Mouse (Mus musculus) kidney, adult 2 months (tissue): ENCODE measurements at regions not wholly inside any gene's neighbourhood (a gene's known extent, or its start where the extent isn't known, plus 50 kb on each side); places are given as distances from the start of the nearest gene placed in this dataset.

Experiments used
- DNase-seq: peaks from one replicate; pipeline ENCODE4 v3.0.0; 2021
- H3K27ac ChIP-seq: fragments of 200-500 bp; 2 replicates; pipeline ENCODE4 v1.5.1; 2012; ENCODE audit warnings: low read depth, low read length, control low read depth, inconsistent platforms; ENCODE audit not compliant: insufficient read depth
- H3K27me3 ChIP-seq: fragments of 200-500 bp; replicated peaks from 2 replicates; pipeline ENCODE4 v1.6.1; 2012; ENCODE audit warnings: mild to moderate bottlenecking, moderate library complexity, low read length, inconsistent platforms; ENCODE audit not compliant: control insufficient read depth, insufficient read depth
- H3K36me3 ChIP-seq: fragments of 200-500 bp; 2 replicates; pipeline ENCODE4 v1.6.1; 2012; ENCODE audit warnings: mild to moderate bottlenecking, moderate library complexity, low read length, inconsistent platforms; ENCODE audit not compliant: control insufficient read depth, insufficient read depth
- H3K4me1 ChIP-seq: fragments of 200-500 bp; 2 replicates; pipeline ENCODE4 v1.6.1; 2011; ENCODE audit warnings: low read length; ENCODE audit not compliant: control insufficient read depth, insufficient read depth
- H3K4me3 ChIP-seq: fragments of 200-500 bp; 2 replicates; pipeline ENCODE4 v1.5.1; 2011; ENCODE audit warnings: mild to moderate bottlenecking, low read depth, low read length, control low read depth; ENCODE audit not compliant: insufficient read depth
- CTCF ChIP-seq: fragments of 200-500 bp; conservative IDR thresholded peaks from 2 replicates; pipeline ENCODE4 v1.5.1; 2011; ENCODE audit warnings: low read depth, mild to moderate bottlenecking, control low read depth, low read length, moderate library complexity, mixed read lengths; ENCODE audit not compliant: insufficient read depth, insufficient read length
- POLR2A ChIP-seq: fragments of 200-500 bp; IDR thresholded peaks from one replicate; pipeline ENCODE4 v1.6.1; 2011; ENCODE audit warnings: low read depth, low read length, control low read depth
- WGBS: fragments of 180-500 bp; shearing (Covaris S2); methylation state at CpG from one replicate; pipeline ENCODE4 v1.1.7; 2018; 5-methylcytosine and 5-hydroxymethylcytosine counted together

- TF ChIP-seq CTCF (no peak), POLR2A (no peak)
- no peak overlapping the region for H3K4me3 ChIP-seq
- DNase-seq = no peak
- H3K27me3 ChIP-seq = no peaks in the 10 kb centered on the region
- 95% methylated on average over 9 of the region's 9 CpGs for WGBS
- H3K27ac ChIP-seq = no peak overlapping the region
- no peaks in the 10 kb centered on the region for H3K4me1 ChIP-seq
- H3K36me3 ChIP-seq = no peaks in the 10 kb centered on the region
Measured at GRCm38 (mm10) chr19:24622776-24623175, 51.0 kb upstream of the Tmem252 start.

- 71% methylated on average over 4 of the region's 4 CpGs for WGBS
- H3K4me1 ChIP-seq = no peaks in the 10 kb centered on the region
- TF ChIP-seq CTCF (no peak), POLR2A (no peak)
Measured at GRCm38 (mm10) chr19:24622309-24622708, 51.5 kb upstream of the Tmem252 start.

DNA sequence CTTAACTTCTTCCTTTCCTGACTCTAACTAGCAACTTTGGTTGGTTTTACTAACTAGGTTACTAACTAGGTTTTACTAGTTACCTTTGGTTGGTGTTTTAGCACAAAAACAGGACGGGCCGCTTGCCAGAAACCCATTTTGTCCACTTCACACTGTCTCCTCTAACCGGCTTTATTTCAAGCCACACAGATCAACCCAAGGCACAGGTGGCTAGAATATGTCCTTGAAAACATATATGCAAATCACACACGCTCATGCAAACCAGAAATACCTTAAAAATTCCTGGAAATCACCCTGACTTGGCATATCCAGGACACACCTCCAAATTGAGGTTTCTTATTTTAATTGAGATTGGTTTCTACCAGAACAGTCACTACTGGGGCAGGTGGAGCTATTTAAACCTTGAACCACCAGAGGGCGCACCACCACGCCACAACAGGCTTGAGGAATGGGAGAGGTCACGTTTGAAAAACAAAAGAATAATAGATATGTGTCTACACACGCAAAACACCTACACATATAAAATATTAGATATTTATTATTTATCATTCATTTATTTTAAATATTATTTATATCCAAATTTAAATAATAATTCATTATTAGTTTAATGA, 52.1 kb upstream of the Tmem252 start:
- H3K27me3 ChIP-seq = no peaks in the 10 kb centered on the region

More at GRCm38 (mm10) chr19:24622309-24622708, 51.5 kb upstream of the Tmem252 start:
- Histone ChIP-seq H3K27ac (no peak overlapping the region), H3K4me3 (no peak overlapping the region), H3K27me3 (no peaks in the 10 kb centered on the region), H3K36me3 (no peaks in the 10 kb centered on the region)
- DNase-seq = no peak

DNA sequence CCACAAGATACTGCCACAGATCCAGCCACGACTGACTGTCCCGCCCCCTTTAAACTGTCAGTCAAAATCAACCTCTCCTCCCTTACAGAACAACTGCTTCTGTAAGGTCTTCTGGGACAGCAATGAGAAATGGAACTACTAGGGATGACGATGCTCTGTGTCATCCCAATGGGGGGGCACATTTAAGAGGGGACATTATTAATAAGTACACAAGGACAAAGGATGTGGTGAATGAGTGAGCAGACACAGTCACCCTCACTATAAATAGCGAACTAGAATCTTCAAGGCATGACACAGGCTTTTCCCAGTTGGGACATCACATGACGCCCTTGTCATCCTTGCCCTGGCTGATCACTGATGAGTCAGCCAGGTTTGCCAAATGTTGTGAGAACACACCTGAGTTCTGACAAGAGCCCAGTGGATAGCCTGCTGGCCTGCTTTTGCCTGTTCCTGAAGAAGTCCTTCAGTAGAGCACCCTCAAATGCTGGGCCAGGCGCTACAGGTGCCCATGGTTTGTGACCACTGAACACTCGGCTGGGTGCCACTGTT, 58.0 kb upstream of the Tmem252 start:
- Histone ChIP-seq H3K4me3 (no peak overlapping the region), H3K27me3 (no peaks in the 10 kb centered on the region), H3K36me3 (no peaks in the 10 kb centered on the region), H3K4me1 (no peaks in the 10 kb centered on the region), H3K27ac (no peak overlapping the region)
- TF ChIP-seq CTCF (no peak), POLR2A (no peak)
- DNase-seq = no peak
- 84% methylated on average over 7 of the region's 7 CpGs for WGBS

More for the DNA sequence above, 52.1 kb upstream of the Tmem252 start:
- Histone ChIP-seq H3K4me1 (no peaks in the 10 kb centered on the region), H3K27ac (no peak overlapping the region), H3K36me3 (no peaks in the 10 kb centered on the region), H3K4me3 (no peak overlapping the region)
- TF ChIP-seq POLR2A = no peak
- peak; percentile 85 for TF ChIP-seq CTCF
- peak; percentile 68 for DNase-seq
- WGBS = 34% methylated on average over 8 of the region's 8 CpGs

DNA sequence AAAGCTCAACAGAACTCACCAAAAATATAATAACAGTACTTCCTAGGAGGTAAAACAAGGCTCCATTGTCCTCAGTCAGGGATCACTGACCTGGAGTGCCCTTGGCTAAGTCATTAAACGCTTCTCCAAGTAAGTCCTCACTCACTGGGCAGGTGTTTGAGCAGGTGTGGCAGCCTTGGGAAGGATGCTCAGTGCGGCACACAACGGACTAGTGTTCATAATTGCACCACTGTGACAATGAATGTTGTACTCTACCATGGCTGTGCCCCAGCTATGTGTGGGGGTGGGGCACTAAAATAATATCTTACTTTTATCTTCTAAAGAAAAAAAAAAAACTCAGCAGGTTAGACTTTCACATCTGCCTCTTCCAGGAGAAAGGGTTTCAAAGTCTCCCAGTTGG, 52.2 kb upstream of the Pip5k1b start:
- WGBS = 50% methylated on average over 3 of the region's 3 CpGs
- TF ChIP-seq CTCF = no peak
- no peak for TF ChIP-seq POLR2A
- H3K27ac ChIP-seq = no peak overlapping the region
- no peak for DNase-seq
- no peak overlapping the region for H3K4me3 ChIP-seq
- H3K27me3 ChIP-seq = no peaks in the 10 kb centered on the region
- no peaks in the 10 kb centered on the region for H3K36me3 ChIP-seq
- H3K4me1 ChIP-seq = no peaks in the 10 kb centered on the region

DNA sequence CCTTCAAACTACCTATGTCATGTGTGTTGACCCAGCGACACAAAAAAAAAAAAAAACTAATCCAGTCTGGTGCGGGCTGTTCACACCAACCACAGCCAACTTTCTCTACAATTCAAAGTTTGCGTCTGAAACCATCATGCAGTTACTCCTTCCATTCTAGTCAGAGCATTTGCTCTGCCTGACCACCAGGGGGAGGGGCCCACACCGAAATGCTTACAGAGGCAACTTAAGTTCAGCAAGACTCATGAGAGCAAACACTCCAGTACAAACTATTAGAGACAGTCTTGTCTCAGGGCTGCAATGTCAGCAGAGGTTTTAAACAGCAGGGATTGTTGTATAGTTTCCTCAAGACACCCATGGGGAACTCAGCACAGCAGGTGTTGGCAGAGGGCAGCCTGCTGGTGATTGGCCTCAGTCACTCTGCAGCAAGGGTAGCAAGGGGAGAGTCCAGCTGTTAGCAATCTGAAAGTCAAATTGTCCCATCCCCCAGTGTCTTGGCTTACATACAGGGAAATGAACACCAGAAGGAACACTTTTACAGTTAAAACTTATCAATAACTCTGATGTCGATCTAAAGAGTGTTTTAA, 50.8 kb upstream of the Pip5k1b start:
- TF ChIP-seq CTCF (peak; percentile 54; the same call in 1 of the 2 replicates), POLR2A (no peak)
- WGBS = 66% methylated on average over 5 of the region's 5 CpGs
- peak; percentile 3 for DNase-seq

More for the DNA sequence above, 50.8 kb upstream of the Pip5k1b start:
- no peak overlapping the region for H3K4me3 ChIP-seq
- no peaks in the 10 kb centered on the region for H3K4me1 ChIP-seq
- no peak overlapping the region for H3K27ac ChIP-seq
- no peaks in the 10 kb centered on the region for H3K27me3 ChIP-seq
- H3K36me3 ChIP-seq = no peaks in the 10 kb centered on the region
